Mouse (Mus musculus): Measurements from ENCODE around the gene Zbtb5.
"Not testable (repeated sequence)": the region's sequence is repeated elsewhere in the genome, so short reads cannot be mapped to it uniquely, and the experiment has no call there.

The Zbtb5 gene

DNA sequence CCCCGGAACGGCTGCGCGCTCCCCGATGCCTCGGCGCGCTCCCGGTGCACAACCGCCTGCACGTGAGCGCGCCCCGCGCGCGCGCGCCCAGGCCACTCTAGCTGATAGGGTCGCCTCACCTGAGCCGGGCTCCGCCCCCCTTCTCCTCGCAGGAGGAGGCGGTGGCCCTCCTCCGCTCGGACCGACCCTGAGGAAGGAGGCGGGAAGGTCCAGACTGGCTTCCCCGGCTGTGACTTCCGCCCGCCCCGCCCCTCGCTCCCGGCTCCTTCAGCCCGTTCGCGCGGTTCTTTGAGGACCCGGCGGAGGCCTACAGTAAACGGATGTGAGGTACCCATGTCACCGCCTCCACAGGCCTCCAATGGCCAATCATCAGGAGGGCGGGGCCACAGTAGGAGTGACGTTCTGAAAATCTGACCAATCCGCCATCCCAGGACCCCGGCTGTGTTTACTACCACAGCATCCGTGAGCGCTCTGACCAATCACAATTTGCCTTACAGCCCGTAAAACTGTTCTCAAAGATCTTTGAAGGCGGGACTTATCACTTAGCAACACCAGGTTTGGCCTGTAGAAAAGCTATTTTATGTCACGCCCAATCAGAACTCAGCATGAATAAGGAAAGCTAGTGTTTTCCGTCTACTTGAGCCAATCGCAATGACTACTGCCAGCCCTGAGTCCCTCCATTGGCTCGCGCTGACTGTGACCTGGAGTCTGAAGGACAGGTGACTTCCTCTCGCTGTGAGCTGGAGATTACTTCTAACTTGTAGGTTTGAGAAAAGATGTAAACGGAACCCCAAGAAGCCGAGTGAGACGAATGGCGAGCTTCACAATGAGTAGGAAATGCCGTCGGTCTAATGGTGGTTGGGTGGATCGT is at the start of gene Zbtb5:
Gene Zbtb5 (minus strand): TSS at position 308 of the 871 bp plus-strand sequence.
- peak; percentile 98 to 100 for DNase-seq (ENCODE audit: low spot score in 2 of 2)

- no peak for DNase-seq (ENCODE audit: low spot score in 2 of 2)
These were observed 43.2 kb upstream of the Zbtb5 start for GRCm38 (mm10) chr4:45055451-45055850.

- no peak for DNase-seq (ENCODE audit: low spot score in 2 of 2)
These were observed 42.6 kb upstream of the Zbtb5 start for GRCm38 (mm10) chr4:45054862-45055261.

DNA sequence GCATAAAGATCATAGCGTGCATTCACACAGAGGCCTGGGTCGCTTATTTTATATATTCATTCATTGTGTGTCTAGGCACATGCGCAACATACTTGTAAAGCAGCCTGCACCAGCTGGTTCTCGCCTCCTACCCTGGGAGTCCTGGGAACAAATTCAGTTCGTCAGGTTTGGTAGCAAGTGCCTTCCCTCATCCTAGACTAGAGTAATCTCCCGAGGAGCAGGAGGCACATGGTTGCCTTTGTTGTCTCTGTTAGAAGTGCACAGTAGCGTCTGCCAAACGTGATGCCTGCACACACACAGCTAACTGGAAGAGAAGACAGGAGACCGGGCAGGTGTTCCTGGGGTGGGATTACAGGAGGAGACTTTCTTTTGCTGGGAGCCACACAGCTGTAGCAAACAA is 35.7 kb upstream of the Zbtb5 start:
- DNase-seq (ENCODE audit: low spot score in 2 of 2) = no peak

GRCm38 (mm10) chr4:45047286-45047887 is 35.2 kb upstream of the Zbtb5 start:
- DNase-seq (ENCODE audit: low spot score in 2 of 2) = no peak

GRCm38 (mm10) chr4:45046679-45047078 is 34.5 kb upstream of the Zbtb5 start:
- DNase-seq (ENCODE audit: low spot score in 2 of 2) = no peak

DNA sequence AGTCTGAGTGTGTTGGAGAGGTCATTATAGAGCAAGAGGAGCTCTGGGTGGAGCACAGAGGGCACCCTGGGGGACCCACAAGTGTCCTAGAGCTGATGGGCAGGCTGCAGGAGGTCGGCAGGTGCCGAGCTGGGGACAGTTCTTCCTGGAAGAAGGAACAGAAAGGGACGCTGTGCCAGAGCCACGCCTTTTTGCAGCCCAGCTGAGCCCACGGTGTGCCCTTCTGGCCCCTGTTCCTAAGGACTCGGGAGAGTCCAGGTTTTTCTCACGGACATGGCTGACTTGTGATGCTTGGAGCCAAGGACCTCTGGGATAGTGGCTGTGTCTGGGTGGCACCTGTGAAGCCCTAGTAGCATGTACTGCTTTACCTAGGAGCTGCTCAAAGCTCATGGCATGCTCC is 28.6 kb upstream of the Zbtb5 start:
- DNase-seq (ENCODE audit: low spot score in 2 of 2) = no peak

- not testable (repeated sequence) for DNase-seq (ENCODE audit: low spot score in 2 of 2)
These were observed 27.3 kb upstream of the Zbtb5 start for GRCm38 (mm10) chr4:45039546-45039945.

- DNase-seq (ENCODE audit: low spot score in 2 of 2) = not testable (repeated sequence)
These were observed 26.7 kb upstream of the Zbtb5 start for GRCm38 (mm10) chr4:45038879-45039278.

DNA sequence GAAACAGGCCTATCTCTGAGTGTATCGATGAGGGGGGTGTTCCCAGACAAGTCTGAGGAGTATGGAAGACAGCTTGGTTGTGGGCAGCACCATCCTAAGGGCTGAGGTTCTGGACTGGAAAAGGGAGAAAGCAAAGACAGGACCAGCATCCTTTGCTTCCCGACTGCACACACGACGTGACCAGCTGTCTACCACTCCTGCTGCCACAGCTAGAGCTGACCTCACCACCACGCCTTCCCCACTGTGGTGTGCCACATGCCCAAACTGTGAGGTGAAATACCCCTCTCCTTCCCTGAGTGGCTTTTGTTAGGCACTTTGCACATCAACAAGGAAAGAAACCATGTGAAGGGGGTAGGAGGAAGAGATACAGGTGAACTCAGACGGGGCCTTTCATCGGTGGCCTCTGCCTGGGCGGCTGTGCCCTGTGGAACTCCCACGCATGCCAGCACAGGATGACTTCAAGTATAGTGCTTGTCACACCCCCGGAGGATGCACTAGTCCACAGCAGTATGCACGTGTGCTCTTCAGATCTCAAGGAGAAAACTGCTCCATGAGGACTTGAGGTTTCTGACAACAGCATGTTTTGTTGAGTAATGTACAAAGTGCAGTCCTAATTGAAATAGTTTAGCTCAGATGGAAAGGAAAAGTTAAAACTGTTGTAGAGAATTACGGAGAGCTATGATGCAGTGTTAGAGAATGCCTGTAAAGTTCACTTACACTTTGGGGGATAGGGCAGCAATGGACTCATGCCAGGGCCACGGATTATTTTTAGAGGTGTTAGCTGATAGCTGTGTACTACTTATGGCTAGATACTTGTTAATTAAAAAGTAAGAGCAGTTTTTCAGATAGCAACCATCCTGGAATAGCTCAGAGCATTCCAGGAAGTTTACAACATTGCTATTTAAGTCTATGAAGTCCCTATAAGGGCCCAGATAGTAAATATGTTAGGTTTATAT is 25.5 kb upstream of the Zbtb5 start:
- DNase-seq (ENCODE audit: low spot score in 2 of 2) = no peak

DNA sequence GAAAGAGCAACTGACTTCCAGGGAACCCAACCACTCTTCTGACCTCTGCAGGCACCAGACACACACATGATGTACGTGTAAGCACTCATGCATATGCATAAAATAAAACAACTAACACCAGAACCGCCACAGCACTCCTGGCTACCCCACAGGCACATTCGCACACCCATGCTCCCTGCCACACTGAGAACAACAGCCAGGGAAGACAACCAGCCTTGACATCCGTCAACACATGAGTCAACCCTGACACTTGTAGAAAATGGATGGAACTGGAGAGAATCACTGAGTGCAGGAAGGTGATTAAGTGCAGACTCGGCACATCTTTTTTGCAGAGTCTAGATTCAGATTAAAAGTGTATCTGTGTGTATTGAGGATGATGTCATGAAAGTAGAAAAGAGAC is 24.4 kb upstream of the Zbtb5 start:
- no peak for DNase-seq (ENCODE audit: low spot score in 2 of 2)

GRCm38 (mm10) chr4:45036048-45036447 is 23.8 kb upstream of the Zbtb5 start:
- DNase-seq (ENCODE audit: low spot score in 2 of 2) = no peak

GRCm38 (mm10) chr4:45034693-45035628 is 22.7 kb upstream of the Zbtb5 start:
- no peak for DNase-seq (ENCODE audit: low spot score in 2 of 2)

- DNase-seq (ENCODE audit: low spot score in 2 of 2) = no peak
These were observed 20.4 kb upstream of the Zbtb5 start for GRCm38 (mm10) chr4:45032586-45032985.

- no peak for DNase-seq (ENCODE audit: low spot score in 2 of 2)
These were observed 14.2 kb upstream of the Zbtb5 start for GRCm38 (mm10) chr4:45026459-45026858.

- no peak for DNase-seq (ENCODE audit: low spot score in 2 of 2)
These were observed 6.8 kb upstream of the Zbtb5 start for GRCm38 (mm10) chr4:45019009-45019408.

GRCm38 (mm10) chr4:45018452-45018980 is 6.3 kb upstream of the Zbtb5 start, which contains the start of gene Polr1e:
TSS of gene Polr1e (plus strand) at chr4:45018583.
- peak; percentile 88 to 92 for DNase-seq (ENCODE audit: low spot score in 2 of 2)

GRCm38 (mm10) chr4:45015615-45016014 is 3.4 kb upstream of the Zbtb5 start:
- DNase-seq (ENCODE audit: low spot score in 2 of 2) = peak in 1 of 2 experiments; percentile 58

DNA sequence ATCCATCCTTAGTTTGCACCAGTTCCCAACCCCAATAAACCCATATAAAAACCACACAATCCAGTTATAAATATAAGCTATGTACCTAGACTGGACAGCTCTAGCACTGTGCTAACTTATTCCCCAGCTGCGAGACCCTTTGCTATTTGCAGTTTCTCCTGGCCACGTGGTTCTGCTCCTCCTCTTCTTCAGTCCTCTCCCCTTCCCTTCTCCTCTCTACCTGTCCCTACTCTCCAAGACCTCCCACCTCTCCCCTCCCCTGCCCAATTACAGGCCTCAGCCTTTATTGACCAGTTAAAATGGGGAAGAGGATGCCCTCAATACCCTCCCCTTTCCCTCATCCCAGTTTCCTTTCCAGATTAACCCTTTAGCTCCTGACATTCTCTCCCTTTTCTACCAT is 1.3 kb upstream of the Zbtb5 start:
- DNase-seq (ENCODE audit: low spot score in 2 of 2) = no peak

GRCm38 (mm10) chr4:45013031-45013431 is 819 bp upstream of the Zbtb5 start:
- no peak for DNase-seq (ENCODE audit: low spot score in 2 of 2)
